Mouse (Mus musculus) hindbrain, embryonic 12.5 days (tissue): Measurements from ENCODE around the gene Ranbp17. TPM values are rescaled to one million over a fixed set of nuclear protein-coding genes. Genes with fewer than 3 reads are reported as not detected.

ENCODE experiments used
- ATAC-seq: fragments of 200-750 bp; cut with Nextera tagmentation; 2 replicates; pipeline ENCODE4 v1.8.0; 2017; ENCODE audit warnings: moderate TSS enrichment; ENCODE audit not compliant: low FRiP score
- H3K27ac ChIP-seq: fragments of 300-500 bp; sonication (generic); 2 replicates; pipeline ENCODE4 v1.5.1; 2016; ENCODE audit warnings: mild to moderate bottlenecking
- H3K27me3 ChIP-seq: fragments of 300-500 bp; sonication (generic); 2 replicates; pipeline ENCODE4 v1.6.1; 2016; ENCODE audit warnings: mild to moderate bottlenecking
- H3K36me3 ChIP-seq: fragments of 300-500 bp; sonication (generic); 2 replicates; pipeline ENCODE4 v1.6.1; 2016; ENCODE audit warnings: mild to moderate bottlenecking
- H3K4me1 ChIP-seq: fragments of 300-500 bp; sonication (generic); 2 replicates; pipeline ENCODE4 v1.6.1; 2016
- H3K4me2 ChIP-seq: fragments of 300-500 bp; sonication (generic); replicated peaks from 2 replicates; pipeline ENCODE4 v1.6.1; 2016; ENCODE audit warnings: mild to moderate bottlenecking
- H3K4me3 ChIP-seq: fragments of 300-500 bp; sonication (generic); 2 replicates; pipeline ENCODE4 v1.5.1; 2016; ENCODE audit warnings: mild to moderate bottlenecking
- H3K9ac ChIP-seq: fragments of 300-500 bp; sonication (generic); 2 replicates; pipeline ENCODE4 v1.6.1; 2016; ENCODE audit warnings: mild to moderate bottlenecking, moderate library complexity
- H3K9me3 ChIP-seq: fragments of 300-500 bp; sonication (generic); replicated peaks from 2 replicates; pipeline ENCODE4 v1.6.1; 2016; ENCODE audit warnings: mild to moderate bottlenecking
- WGBS: fragments of 180-500 bp; shearing (Covaris S2); methylation state at CpG from one replicate; pipeline ENCODE4 v1.1.7; 2016; 5-methylcytosine and 5-hydroxymethylcytosine counted together
- polyA plus RNA-seq: library from polyadenylated mRNA; unstranded; fragments of >200 nt; fragmentation: Nextera tagmentation; extraction: Ambion mirVana; gene quantifications from 2 replicates; pipeline ENCODE4 v1.2.1, GENCODE M21; 2016

The Ranbp17 gene
- polyA plus RNA-seq, 1 experiment from 2014 or later = 11.9 TPM

- Histone ChIP-seq H3K4me1 (peaks cover 4% of the 10 kb centered on the region; the same call in 1 of the 2 replicates), H3K9me3 (no peaks in the 10 kb centered on the region), H3K4me2 (no peak overlapping the region), H3K4me3 (no peak overlapping the region), H3K27ac (no peak overlapping the region), H3K36me3 (no peaks in the 10 kb centered on the region), H3K27me3 (no peaks in the 10 kb centered on the region), H3K9ac (no peak overlapping the region)
- 75% methylated on average over 10 of the region's 11 CpGs for WGBS
- ATAC-seq = no peak
These were observed 291.8 kb downstream of the Ranbp17 start for GRCm38 (mm10) chr11:33221566-33222365.

DNA sequence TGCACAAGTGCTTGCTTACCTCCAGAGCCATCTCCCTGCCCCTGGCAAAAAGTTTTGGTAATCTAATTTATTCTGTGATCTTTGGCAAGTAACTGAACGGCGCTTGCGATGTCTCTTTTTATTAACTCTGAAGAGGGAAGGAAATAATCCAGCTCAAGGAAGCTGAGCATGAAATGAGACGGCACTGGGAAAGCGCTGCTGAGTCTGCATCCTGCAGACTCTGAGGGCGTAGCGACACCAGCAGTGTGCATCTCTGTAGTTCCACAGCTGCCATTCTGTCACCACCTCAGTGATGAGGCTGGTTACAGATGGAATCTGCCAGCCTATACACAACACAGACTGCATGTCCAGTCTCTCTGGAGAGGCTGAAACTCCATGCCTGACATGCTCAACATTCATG is 292.8 kb downstream of the Ranbp17 start:
- no peak overlapping the region for H3K27ac ChIP-seq
- H3K4me3 ChIP-seq = no peak overlapping the region
- H3K4me2 ChIP-seq = no peak overlapping the region
- WGBS = 71% methylated on average over 7 of the region's 7 CpGs
- no peaks in the 10 kb centered on the region for H3K27me3 ChIP-seq
- no peak overlapping the region for H3K9ac ChIP-seq
- no peak for ATAC-seq
- H3K9me3 ChIP-seq = no peaks in the 10 kb centered on the region
- H3K4me1 ChIP-seq = no peaks in the 10 kb centered on the region
- no peaks in the 10 kb centered on the region for H3K36me3 ChIP-seq

- Histone ChIP-seq H3K4me2 (no peak overlapping the region), H3K4me1 (no peaks in the 10 kb centered on the region), H3K9ac (no peak overlapping the region), H3K9me3 (no peaks in the 10 kb centered on the region), H3K27me3 (no peaks in the 10 kb centered on the region), H3K4me3 (no peak overlapping the region), H3K36me3 (no peaks in the 10 kb centered on the region), H3K27ac (no peak overlapping the region)
- no peak for ATAC-seq
- 76% methylated on average over 8 of the region's 8 CpGs for WGBS
These were observed 296.0 kb downstream of the Ranbp17 start for GRCm38 (mm10) chr11:33217384-33218079.

GRCm38 (mm10) chr11:33207411-33207810 is 306.1 kb downstream of the Ranbp17 start:
- no peaks in the 10 kb centered on the region for H3K36me3 ChIP-seq
- H3K4me1 ChIP-seq = peaks cover 20% of the 10 kb centered on the region
- H3K9ac ChIP-seq = no peak overlapping the region
- no peaks in the 10 kb centered on the region for H3K9me3 ChIP-seq
- peaks cover 62% of the 10 kb centered on the region for H3K27me3 ChIP-seq
- no peak overlapping the region for H3K27ac ChIP-seq
- no peak overlapping the region for H3K4me2 ChIP-seq
- no peak for ATAC-seq
- 82% methylated on average over 2 of the region's 2 CpGs for WGBS
- H3K4me3 ChIP-seq = no peak overlapping the region

GRCm38 (mm10) chr11:33204966-33205365 is 308.6 kb downstream of the Ranbp17 start:
- Histone ChIP-seq H3K27me3 (peaks cover 82% of the 10 kb centered on the region), H3K4me3 (peak overlapping the region; percentile 39), H3K4me2 (peak overlapping the region; percentile 36), H3K27ac (no peak overlapping the region), H3K36me3 (no peaks in the 10 kb centered on the region), H3K9me3 (no peaks in the 10 kb centered on the region), H3K9ac (peak overlapping the region; percentile 32), H3K4me1 (peaks cover 42% of the 10 kb centered on the region)
- ATAC-seq = no peak
- 16% methylated on average over 3 of the region's 3 CpGs for WGBS

- no peaks in the 10 kb centered on the region for H3K36me3 ChIP-seq
- peak overlapping the region; percentile 26; the same call in 1 of the 2 replicates for H3K27ac ChIP-seq
- under 1% methylated on average over 18 of the region's 18 CpGs for WGBS
- peaks cover 42% of the 10 kb centered on the region for H3K4me1 ChIP-seq
- no peaks in the 10 kb centered on the region for H3K9me3 ChIP-seq
- ATAC-seq = no peak
- H3K9ac ChIP-seq = peak overlapping the region; percentile 44
- H3K27me3 ChIP-seq = peaks cover 85% of the 10 kb centered on the region
- peak overlapping the region; percentile 57 for H3K4me2 ChIP-seq
- peak overlapping the region; percentile 39 for H3K4me3 ChIP-seq
These were observed 309.2 kb downstream of the Ranbp17 start for GRCm38 (mm10) chr11:33204329-33204705.

GRCm38 (mm10) chr11:33203383-33204328 is 309.9 kb downstream of the Ranbp17 start, which contains the start of gene Tlx3:
Tlx3 (minus strand) TSS chr11:33203589.
- Histone ChIP-seq H3K4me1 (peaks cover 42% of the 10 kb centered on the region), H3K9ac (peak within 1 kb of the TSS; percentile 63), H3K4me2 (peak within 1 kb of the TSS; percentile 57), H3K36me3 (no peaks in the 10 kb centered on the region), H3K27ac (peak within 1 kb of the TSS; percentile 79), H3K27me3 (peaks cover 90% of the 10 kb centered on the region), H3K9me3 (no peaks in the 10 kb centered on the region), H3K4me3 (peak within 1 kb of the TSS; percentile 39)
- ATAC-seq = peak; percentile 62
- WGBS = under 1% methylated on average over 76 of the region's 81 CpGs

DNA sequence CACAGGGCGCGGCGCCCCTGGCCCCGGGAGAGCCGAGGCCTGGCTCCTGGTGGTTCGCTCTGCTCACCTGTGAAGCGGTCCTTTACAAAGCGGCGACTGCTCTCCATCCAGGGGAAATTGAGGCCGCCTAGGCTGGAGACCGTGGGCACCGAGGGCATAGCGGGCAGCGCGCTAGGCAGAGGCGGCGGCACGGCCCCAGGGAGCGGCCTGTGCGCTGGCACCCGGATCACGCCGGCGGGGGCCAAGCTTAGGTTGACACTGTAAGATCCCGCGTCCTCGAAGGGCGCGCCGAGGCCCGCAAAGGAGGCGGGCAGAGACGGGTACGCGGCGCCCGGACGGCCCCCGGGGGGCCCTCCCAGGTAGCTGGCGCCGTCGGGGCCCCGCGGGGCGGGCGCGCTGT is 310.6 kb downstream of the Ranbp17 start:
- Histone ChIP-seq H3K36me3 (no peaks in the 10 kb centered on the region), H3K9me3 (no peaks in the 10 kb centered on the region), H3K9ac (peak overlapping the region; percentile 63), H3K4me2 (peak overlapping the region; percentile 57), H3K27me3 (peaks cover 90% of the 10 kb centered on the region), H3K4me3 (peak overlapping the region; percentile 39), H3K4me1 (peaks cover 42% of the 10 kb centered on the region), H3K27ac (peak overlapping the region; percentile 79)
- ATAC-seq = peak; percentile 24; the same call in 1 of the 2 replicates
- WGBS = 1% methylated on average over 46 of the region's 47 CpGs

- no peaks in the 10 kb centered on the region for H3K36me3 ChIP-seq
- 0 out of 2 replicates have a peak, but pooled peaks cover 4% of the 10 kb centered on the region for H3K9me3 ChIP-seq
- H3K4me3 ChIP-seq = peak overlapping the region; percentile 39
- peak overlapping the region; percentile 79 for H3K27ac ChIP-seq
- H3K27me3 ChIP-seq = peaks cover 91% of the 10 kb centered on the region
- H3K4me2 ChIP-seq = peak overlapping the region; percentile 57; the same call in 1 of the 2 replicates
- no peak for ATAC-seq
- WGBS = under 1% methylated on average over 37 of the region's 37 CpGs
- peaks cover 42% of the 10 kb centered on the region for H3K4me1 ChIP-seq
- H3K9ac ChIP-seq = peak overlapping the region; percentile 63
These were observed 311.2 kb downstream of the Ranbp17 start for GRCm38 (mm10) chr11:33202296-33202695.

DNA sequence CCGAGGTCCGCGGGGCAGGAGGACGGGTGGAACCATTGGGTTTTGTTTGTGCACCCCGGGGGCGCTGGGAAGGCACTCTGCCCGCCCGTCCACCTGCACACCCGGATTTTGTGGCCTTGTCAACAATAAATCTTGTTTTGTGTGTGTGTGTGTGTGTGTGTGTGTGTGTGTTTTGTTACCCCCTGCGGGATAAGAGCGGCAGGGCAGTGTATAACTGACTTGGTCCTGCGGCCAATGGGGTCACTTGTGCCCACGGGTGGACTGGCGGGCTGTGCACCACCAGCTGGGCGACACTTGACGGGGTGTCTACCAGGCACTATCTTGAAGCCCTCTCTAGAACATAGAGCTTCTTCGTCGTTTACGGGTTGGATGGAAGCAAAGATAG is 311.9 kb downstream of the Ranbp17 start:
- Histone ChIP-seq H3K27me3 (peaks cover 90% of the 10 kb centered on the region), H3K4me2 (peak overlapping the region; percentile 57), H3K4me3 (peak overlapping the region; percentile 39), H3K4me1 (peaks cover 42% of the 10 kb centered on the region), H3K27ac (peak overlapping the region; percentile 79), H3K36me3 (no peaks in the 10 kb centered on the region), H3K9me3 (0 out of 2 replicates have a peak, but pooled peaks cover 4% of the 10 kb centered on the region), H3K9ac (peak overlapping the region; percentile 63)
- 2% methylated on average over 19 of the region's 19 CpGs for whole genome bisulfite sequencing
- ATAC-seq = peak; percentile 11; the same call in 1 of the 2 replicates

DNA sequence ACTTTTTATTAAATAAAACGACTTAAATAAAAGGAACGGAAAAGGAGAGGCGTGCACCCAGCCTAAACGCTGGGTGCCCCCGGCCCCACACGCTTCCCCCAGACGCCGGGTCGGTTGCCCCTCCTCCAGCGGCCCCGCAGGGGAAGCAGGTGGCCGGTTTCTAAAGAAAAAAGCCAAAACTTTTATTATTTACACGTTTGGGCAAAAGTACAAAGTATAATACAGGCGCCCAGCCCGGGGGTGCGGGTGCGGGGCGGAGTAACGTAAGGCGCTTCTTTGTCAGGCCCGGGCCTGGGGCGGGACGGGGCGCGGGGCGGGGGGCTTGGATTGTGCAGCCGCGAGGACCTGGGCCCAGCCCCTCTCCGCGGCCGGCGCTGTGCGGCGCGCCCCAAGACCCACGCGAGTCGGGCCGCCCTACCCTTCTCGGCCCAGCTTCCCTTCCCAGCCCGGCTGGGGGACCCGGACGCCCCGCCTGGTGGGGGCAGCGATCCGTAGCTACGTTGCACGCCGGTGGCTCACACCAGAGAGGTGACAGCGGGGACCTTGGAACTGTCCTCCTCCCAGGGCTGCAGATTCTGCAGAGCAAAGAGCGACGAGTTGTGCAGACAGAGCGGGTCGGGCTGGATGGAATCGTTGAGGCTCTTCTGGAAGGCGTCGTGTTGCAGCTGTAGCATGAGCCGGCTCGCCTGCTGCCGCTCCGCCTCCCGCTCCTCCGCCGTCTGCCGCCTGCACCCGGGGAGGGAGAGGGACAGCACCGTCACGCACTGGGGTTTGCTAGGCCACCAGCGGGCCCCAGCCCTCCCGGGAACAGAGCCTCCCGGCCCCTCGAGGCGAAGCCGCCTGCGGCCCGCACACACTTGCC is 312.6 kb downstream of the Ranbp17 start:
- H3K4me3 ChIP-seq = peak overlapping the region; percentile 39
- peak; percentile 56 for ATAC-seq
- peaks cover 90% of the 10 kb centered on the region for H3K27me3 ChIP-seq
- H3K36me3 ChIP-seq = no peaks in the 10 kb centered on the region
- H3K4me2 ChIP-seq = peak overlapping the region; percentile 57
- 0 out of 2 replicates have a peak, but pooled peaks cover 4% of the 10 kb centered on the region for H3K9me3 ChIP-seq
- H3K9ac ChIP-seq = peak overlapping the region; percentile 63
- WGBS = under 1% methylated on average over 76 of the region's 76 CpGs
- peaks cover 42% of the 10 kb centered on the region for H3K4me1 ChIP-seq
- H3K27ac ChIP-seq = peak overlapping the region; percentile 79
